Mouse (Mus musculus): ENCODE measurements around the gene Itgbl1. TPM values are rescaled to one million over a fixed set of nuclear protein-coding genes. Genes with fewer than 3 reads are reported as not detected.

The Itgbl1 gene
- total RNA-seq (2014; rRNA removed) = 3.7 and 4.0 TPM in 2 replicates
- polyA plus RNA-seq (2015; fragmentation: Nextera tagmentation; extraction: Ambion mirVana) = 4.5 and 4.8 TPM in 2 replicates

DNA sequence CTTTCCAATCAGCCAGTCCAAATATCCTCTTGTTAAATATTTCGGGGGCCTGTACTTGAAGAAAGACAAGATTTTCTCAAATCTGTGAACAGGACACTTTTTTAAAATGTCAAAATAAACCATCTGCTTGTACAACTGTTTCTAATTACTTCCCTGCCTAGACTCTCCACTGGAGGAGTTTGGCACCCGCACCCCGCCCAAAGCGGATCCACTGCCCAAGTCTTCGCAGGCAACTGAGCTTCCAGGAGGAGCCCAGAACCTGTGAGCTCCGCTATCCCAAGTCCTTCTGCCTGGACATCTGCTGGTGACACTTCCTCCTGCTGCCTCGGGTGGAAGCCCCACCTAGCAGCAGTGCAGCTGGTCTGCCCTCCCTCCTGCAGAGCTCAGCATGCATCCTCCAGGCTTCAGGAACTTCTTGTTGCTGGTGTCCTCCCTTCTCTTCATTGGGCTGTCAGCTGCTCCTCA lies at the start of gene Itgbl1:
Gene Itgbl1 (plus strand): TSS at position 51 of the 465 bp plus-strand sequence.
- DNase-seq = peak; percentile 70
- no peaks in the 10 kb centered on the region for H3K9me3 ChIP-seq (ENCODE audit: low read length)
- H3K27ac ChIP-seq (ENCODE audit: low read depth, low read length) = peak within 1 kb of the TSS; percentile 43; the same call in 1 of the 2 replicates
- no peak; the same call in 1 of the 2 replicates for TF ChIP-seq CTCF (IDR thresholded peaks at IDR 0.05; ENCODE audit: low read depth)
- H3K36me3 ChIP-seq (ENCODE audit: insufficient read depth) = no peaks in the 10 kb centered on the region
- no peaks in the 10 kb centered on the region for H3K4me1 ChIP-seq (ENCODE audit: insufficient read depth)
- ATAC-seq = peak; percentile 91
- WGBS = 18% methylated on average over 7 of the region's 7 CpGs
- peak within 1 kb of the TSS; percentile 10; the same call in 1 of the 2 replicates for H3K4me2 ChIP-seq (ENCODE audit: low read depth)
- no peak within 1 kb of the TSS for H3K9ac ChIP-seq
- no peak within 1 kb of the TSS for H3K4me3 ChIP-seq (ENCODE audit: low read depth, low read length)
- no peaks in the 10 kb centered on the region for H3K27me3 ChIP-seq (ENCODE audit: insufficient read depth, low read length)

DNA sequence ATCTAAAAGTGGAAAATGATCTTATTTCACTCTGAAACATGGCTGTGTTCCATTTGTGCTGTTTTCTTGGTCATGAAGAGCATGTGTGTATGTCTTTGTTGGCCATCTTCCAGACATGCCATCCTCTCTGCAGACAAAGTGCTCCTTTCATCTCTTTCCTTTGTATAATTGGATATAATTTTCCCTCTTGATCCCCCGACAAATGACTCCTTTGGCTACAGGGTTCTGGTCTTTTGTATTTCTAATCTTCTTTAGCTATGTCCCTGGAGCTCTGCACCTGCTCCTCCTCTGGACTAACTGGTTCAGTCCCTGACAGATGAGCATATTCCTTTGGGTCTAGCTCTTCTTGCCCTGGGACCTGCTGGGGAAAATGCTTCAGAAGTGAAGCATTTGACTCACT lies 36.8 kb upstream of the Itgbl1 start:
- 5% methylated on average over 1 of the region's 1 CpGs for WGBS
- ATAC-seq (no peak), DNase-seq (peak; percentile 31)
- H3K4me1 ChIP-seq (ENCODE audit: insufficient read depth) = 0 out of 2 replicates have a peak, but pooled peaks cover 4% of the 10 kb centered on the region
- no peak for TF ChIP-seq CTCF (IDR thresholded peaks at IDR 0.05; ENCODE audit: low read depth)
- no peak overlapping the region for H3K4me2 ChIP-seq (ENCODE audit: low read depth)
- no peaks in the 10 kb centered on the region for H3K27me3 ChIP-seq (ENCODE audit: insufficient read depth, low read length)
- no peak overlapping the region for H3K9ac ChIP-seq
- H3K27ac ChIP-seq (ENCODE audit: low read depth, low read length) = no peak overlapping the region
- H3K4me3 ChIP-seq (ENCODE audit: low read depth, low read length) = no peak overlapping the region
- no peaks in the 10 kb centered on the region for H3K36me3 ChIP-seq (ENCODE audit: insufficient read depth)
- H3K9me3 ChIP-seq (ENCODE audit: low read length) = no peaks in the 10 kb centered on the region

DNA sequence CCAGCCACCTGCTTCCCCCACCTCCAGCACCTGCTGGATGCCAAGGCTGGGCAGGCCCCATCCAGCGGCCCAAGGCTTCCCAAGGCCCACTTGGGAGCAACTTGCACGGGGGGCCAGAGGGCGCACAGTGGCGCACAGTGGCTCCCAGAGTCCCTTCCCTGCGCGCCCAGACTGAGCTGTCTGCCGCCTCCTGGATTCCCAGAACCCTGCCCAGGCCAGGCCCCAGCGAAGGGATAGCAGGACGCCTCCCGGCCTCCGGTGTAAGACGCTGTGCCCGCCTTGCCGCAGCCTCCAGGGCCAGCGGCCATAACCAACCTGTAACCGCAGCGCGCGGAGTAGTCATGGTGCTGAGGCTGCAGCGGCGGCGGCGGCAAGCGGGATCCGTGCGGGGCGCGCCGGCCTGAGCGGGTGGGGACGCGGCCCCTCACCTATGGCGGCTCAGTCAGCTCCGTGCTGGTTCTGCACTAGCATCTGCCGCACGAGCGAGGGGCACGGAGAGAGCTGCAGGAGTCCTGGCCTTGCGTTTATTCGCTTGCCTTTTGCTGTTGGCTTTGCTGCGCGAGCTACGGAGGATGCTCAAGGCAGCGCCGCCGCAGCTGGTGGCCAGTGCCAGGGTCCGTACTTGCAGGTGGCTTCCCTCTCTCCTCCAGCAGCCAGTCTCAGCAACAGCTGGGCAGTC lies 33.1 kb upstream of the Itgbl1 start, which contains the start of gene Nalcn:
Gene Nalcn (minus strand): TSS at position 644 of the 679 bp plus-strand sequence.
- peak within 1 kb of the TSS; percentile 94 for H3K4me2 ChIP-seq (ENCODE audit: low read depth)
- H3K4me1 ChIP-seq (ENCODE audit: insufficient read depth) = 0 out of 2 replicates have a peak, but pooled peaks cover 4% of the 10 kb centered on the region
- H3K9ac ChIP-seq = peak within 1 kb of the TSS; percentile 95
- H3K27me3 ChIP-seq (ENCODE audit: insufficient read depth, low read length) = no peaks in the 10 kb centered on the region
- peak; percentile 91 for ATAC-seq
- H3K27ac ChIP-seq (ENCODE audit: low read depth, low read length) = peak within 1 kb of the TSS; percentile 82
- H3K4me3 ChIP-seq (ENCODE audit: low read depth, low read length) = peak within 1 kb of the TSS; percentile 56
- no peaks in the 10 kb centered on the region for H3K36me3 ChIP-seq (ENCODE audit: insufficient read depth)
- no peak for TF ChIP-seq CTCF (IDR thresholded peaks at IDR 0.05; ENCODE audit: low read depth)
- DNase-seq = peak; percentile 77
- WGBS = 3% methylated on average over 47 of the region's 47 CpGs
- no peaks in the 10 kb centered on the region for H3K9me3 ChIP-seq (ENCODE audit: low read length)

DNA sequence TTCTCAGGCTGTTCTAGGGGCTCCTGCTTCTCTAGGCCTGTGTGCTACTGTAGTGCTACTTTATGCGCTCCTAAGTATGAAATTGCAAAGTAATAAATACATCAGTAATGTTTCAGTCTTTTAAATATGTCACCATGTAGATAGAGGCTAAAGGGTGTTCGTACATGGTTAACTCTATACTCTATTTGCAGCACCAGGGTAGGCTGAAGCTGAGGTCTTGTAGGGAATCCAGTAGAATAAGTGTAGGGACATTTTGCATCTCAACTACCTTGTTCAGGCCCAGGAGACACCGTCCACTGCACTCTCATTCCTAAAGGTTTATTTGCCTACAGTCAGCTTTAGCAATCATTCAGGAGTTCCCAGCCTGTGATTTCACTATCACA lies 32.6 kb upstream of the Itgbl1 start:
- H3K4me1 ChIP-seq (ENCODE audit: insufficient read depth) = 0 out of 2 replicates have a peak, but pooled peaks cover 4% of the 10 kb centered on the region
- H3K9ac ChIP-seq = peak overlapping the region; percentile 95
- no peak for TF ChIP-seq CTCF (IDR thresholded peaks at IDR 0.05; ENCODE audit: low read depth)
- DNase-seq (no peak), ATAC-seq (no peak)
- no peaks in the 10 kb centered on the region for H3K9me3 ChIP-seq (ENCODE audit: low read length)
- H3K4me3 ChIP-seq (ENCODE audit: low read depth, low read length) = peak overlapping the region; percentile 56
- H3K36me3 ChIP-seq (ENCODE audit: insufficient read depth) = no peaks in the 10 kb centered on the region
- peak overlapping the region; percentile 94 for H3K4me2 ChIP-seq (ENCODE audit: low read depth)
- peak overlapping the region; percentile 82 for H3K27ac ChIP-seq (ENCODE audit: low read depth, low read length)
- no peaks in the 10 kb centered on the region for H3K27me3 ChIP-seq (ENCODE audit: insufficient read depth, low read length)
- WGBS = 44% methylated on average over 3 of the region's 3 CpGs

DNA sequence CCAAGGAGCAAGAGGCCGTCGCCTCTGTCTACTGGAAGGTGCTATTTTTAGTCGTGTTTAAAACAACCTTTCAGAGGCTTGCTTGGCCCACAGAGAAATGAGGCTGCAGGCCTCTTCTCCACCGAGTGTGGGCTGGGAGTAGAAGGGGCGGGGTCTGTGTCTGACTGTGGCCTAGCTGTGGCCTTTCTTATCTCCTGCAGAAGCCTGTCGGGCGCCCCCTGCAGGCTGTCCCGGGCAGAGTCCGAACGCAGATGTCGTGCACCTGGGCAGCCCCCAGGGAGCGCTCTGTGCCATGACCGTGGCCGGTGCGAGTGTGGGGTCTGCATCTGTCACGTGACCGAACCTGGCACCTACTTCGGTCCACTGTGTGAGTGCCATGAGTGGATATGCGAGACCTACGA lies 1.3 kb downstream of the Itgbl1 start:
- H3K9ac ChIP-seq = no peak overlapping the region
- ATAC-seq = peak; percentile 76
- H3K4me1 ChIP-seq (ENCODE audit: insufficient read depth) = no peaks in the 10 kb centered on the region
- no peaks in the 10 kb centered on the region for H3K9me3 ChIP-seq (ENCODE audit: low read length)
- no peak overlapping the region for H3K4me3 ChIP-seq (ENCODE audit: low read depth, low read length)
- peak overlapping the region; percentile 35; the same call in 1 of the 2 replicates for H3K27ac ChIP-seq (ENCODE audit: low read depth, low read length)
- 17% methylated on average over 20 of the region's 20 CpGs for WGBS
- H3K36me3 ChIP-seq (ENCODE audit: insufficient read depth) = no peaks in the 10 kb centered on the region
- no peaks in the 10 kb centered on the region for H3K27me3 ChIP-seq (ENCODE audit: insufficient read depth, low read length)
- TF ChIP-seq CTCF (IDR thresholded peaks at IDR 0.05; ENCODE audit: low read depth) = peak; percentile 61
- DNase-seq = peak; percentile 56
- peak overlapping the region; percentile 23; the same call in 1 of the 2 replicates for H3K4me2 ChIP-seq (ENCODE audit: low read depth)

DNA sequence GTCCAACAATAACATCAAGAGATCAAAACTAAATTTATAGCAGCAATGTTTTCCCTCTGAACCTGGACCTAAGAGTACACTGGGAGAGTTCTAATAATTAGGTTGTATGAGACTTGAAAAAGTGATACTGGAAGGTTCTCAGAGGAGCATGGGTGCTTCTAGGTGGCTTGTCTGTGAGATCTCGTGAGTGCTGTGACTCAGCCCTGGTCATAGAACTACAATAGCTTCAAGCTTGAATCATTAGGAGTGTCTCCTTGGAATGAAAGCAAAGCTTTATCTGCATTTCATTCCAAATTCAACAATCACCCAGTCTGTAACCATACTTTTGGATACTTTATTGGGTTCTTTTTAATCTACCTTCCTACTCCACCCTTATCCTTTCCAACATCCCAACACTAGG lies 2.6 kb downstream of the Itgbl1 start:
- no peaks in the 10 kb centered on the region for H3K9me3 ChIP-seq (ENCODE audit: low read length)
- no peak overlapping the region for H3K27ac ChIP-seq (ENCODE audit: low read depth, low read length)
- H3K27me3 ChIP-seq (ENCODE audit: insufficient read depth, low read length) = no peaks in the 10 kb centered on the region
- ATAC-seq (no peak), DNase-seq (no peak)
- H3K4me2 ChIP-seq (ENCODE audit: low read depth) = no peak overlapping the region
- no peaks in the 10 kb centered on the region for H3K36me3 ChIP-seq (ENCODE audit: insufficient read depth)
- TF ChIP-seq CTCF (IDR thresholded peaks at IDR 0.05; ENCODE audit: low read depth) = no peak
- H3K4me3 ChIP-seq (ENCODE audit: low read depth, low read length) = no peak overlapping the region
- no peak overlapping the region for H3K9ac ChIP-seq
- 73% methylated on average over 1 of the region's 1 CpGs for WGBS
- H3K4me1 ChIP-seq (ENCODE audit: insufficient read depth) = no peaks in the 10 kb centered on the region

DNA sequence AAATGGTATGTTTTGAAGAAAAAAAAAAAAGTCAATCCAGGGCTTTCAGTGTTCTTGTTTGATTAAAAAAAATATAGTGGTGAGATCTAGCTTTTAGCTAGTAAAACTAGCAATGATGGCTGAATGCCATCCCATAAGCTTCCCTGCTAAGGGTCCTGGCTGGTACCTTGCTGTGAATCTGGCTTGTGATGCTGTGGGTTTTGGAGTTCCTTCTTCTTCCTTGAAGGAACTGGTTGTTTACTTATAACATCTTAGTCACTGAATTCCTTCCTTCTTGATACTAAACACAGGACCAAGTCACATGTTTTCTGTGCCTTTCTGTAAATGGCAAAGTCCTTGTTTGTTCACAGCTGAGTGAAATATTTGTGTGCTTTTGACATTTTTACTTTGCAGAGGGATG lies 3.4 kb downstream of the Itgbl1 start:
- no peak for TF ChIP-seq CTCF (IDR thresholded peaks at IDR 0.05; ENCODE audit: low read depth)
- Histone ChIP-seq H3K27ac (ENCODE audit: low read depth, low read length) (no peak overlapping the region), H3K4me1 (ENCODE audit: insufficient read depth) (no peaks in the 10 kb centered on the region), H3K27me3 (ENCODE audit: insufficient read depth, low read length) (no peaks in the 10 kb centered on the region), H3K36me3 (ENCODE audit: insufficient read depth) (no peaks in the 10 kb centered on the region), H3K4me3 (ENCODE audit: low read depth, low read length) (no peak overlapping the region), H3K9me3 (ENCODE audit: low read length) (no peaks in the 10 kb centered on the region), H3K9ac (no peak overlapping the region), H3K4me2 (ENCODE audit: low read depth) (no peak overlapping the region)
- no peak for ATAC-seq
- DNase-seq = peak; percentile 7

Data from forebrain, postnatal 0 days (tissue).